Mouse (Mus musculus) urinary bladder, postnatal 10 days (tissue): Measurements from ENCODE around the gene Elk4.
A peak's percentile ranks its signal among the peaks of the same experiment; 100 is the strongest.

Source experiments
- DNase-seq: peaks from one replicate; pipeline ENCODE4 v3.0.0; 2022; ENCODE audit warnings: low spot score

Gene Elk4

DNA sequence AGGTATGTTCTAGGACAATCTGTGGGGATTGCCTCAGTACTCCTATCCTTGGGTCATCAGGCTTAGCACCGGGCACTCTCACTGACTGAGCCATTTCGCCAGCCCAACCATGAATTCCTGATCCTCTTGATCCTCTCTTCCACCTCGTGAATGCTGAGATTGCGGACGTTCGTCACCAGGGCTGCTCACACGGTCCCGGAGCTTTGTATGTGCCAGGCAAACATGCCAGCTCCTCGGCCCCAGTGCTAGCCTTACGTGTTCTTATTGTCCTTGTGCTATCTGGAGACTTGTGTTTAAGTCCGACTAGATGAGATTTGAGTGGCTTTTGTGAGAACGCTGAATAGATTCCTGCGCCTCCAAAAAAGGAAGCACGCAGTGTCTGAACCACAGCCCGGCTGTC, 20.0 kb upstream of the Elk4 start:
- DNase-seq: no peak

GRCm38 (mm10) chr1:131989476-131989875, 17.9 kb upstream of the Elk4 start:
- DNase-seq: no peak

GRCm38 (mm10) chr1:131990083-131990760, 17.2 kb upstream of the Elk4 start:
- no peak for DNase-seq

DNA sequence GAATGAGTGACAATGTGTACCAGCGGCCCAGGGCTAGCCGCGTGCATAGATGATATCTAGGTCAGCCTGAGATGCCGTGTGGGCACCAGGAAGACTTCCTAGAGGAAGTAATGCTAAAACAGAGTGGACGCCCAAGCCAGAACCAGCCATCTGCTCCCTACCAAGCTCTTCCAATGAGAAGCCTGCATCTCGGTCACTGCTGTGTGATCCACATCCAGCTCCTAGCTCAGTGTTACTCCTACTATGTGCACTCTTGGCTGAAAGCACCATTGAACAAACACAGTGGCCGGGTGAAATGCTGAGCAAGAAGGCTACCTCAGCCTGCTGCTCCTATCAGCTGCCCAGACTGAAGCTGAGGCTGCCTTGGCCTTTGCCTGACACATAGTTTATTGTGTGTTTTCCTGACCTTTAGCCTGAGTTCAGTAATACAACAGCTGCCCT, 14.8 kb upstream of the Elk4 start:
- no peak for DNase-seq

DNA sequence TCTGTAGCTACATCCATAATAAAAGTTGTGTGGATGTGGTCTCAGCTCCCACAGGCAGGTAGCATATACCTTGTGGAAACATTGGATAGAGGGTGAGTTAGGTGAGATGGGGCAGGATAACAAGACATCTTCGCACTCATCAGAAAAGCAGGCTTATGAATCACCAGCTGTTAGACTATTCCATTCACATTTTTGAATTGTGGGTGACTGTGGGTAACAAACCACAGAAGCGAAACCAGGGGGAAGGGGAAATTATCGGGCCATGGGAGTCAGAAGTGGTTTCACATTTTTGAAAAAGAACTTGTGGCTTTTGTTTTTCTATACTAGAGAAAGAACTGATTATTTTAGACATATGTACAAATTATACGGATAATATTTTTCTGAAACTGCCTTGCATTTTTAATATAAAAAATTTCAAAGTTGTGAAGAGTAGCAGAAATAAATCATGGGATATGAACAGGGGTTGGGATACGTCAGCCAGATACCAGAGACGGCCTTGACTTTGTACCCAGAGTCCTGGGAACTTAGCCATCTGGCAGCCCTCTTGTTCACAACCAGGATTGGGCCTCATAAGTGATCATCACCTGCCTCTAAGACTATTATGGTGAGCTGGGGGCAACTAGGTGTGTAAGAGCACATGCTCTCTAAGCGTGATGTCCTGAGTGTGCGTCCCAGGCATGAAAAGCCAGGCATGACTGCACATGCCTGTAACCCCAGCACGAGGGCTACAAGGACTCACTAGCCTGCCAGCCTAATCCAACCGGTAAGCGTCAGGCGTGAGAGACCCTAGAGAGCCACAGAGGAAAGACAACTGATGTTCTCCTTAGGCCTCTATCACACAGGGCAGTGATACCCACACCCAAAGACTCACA, 14.0 kb upstream of the Elk4 start:
- no peak for DNase-seq

DNA sequence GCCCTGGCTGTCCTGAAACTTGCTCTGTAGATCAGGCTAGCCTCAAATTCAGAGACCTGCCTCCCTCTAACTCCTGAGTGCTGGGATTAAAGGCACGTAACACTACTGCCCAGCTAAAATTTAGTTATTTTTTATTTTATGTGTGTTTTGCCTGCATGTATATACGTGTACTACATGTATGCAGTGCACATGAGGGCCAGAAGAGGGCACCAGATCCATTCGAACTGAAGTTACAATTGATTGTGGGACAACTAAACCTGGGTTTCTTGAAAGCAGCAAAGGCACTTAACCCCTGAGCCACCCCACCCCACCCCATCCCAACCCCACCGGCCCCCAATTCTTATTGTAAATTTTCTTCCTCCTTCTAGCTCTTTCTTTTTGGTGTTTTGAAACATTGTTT, 12.3 kb upstream of the Elk4 start:
- DNase-seq: no peak

GRCm38 (mm10) chr1:132000506-132000905, 6.9 kb upstream of the Elk4 start:
- no peak for DNase-seq

DNA sequence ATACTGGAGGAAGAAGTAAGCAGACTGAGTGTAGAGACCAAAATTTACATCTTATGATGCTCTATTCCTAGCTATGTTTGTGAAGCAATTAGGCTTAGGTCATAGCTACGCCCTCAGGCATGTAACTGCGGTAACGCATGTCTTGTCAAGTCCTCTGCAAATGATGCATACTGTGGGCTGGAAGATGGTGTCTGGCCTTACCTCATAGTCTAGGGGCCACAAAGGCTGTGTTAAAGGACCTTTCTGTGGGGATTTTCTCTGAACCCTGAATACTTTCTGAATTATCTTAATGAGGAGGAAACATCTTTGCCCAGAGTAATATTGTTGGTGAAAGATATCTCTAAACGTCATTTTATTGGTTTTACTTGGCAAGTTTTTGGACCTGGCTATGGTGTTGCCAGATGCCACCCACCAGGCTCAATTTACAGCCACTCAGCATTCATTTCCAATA, 5.5 kb upstream of the Elk4 start:
- no peak for DNase-seq

GRCm38 (mm10) chr1:132003111-132003510, 4.3 kb upstream of the Elk4 start:
- no peak for DNase-seq

- DNase-seq: no peak
Observed at GRCm38 (mm10) chr1:132003817-132004216, 3.6 kb upstream of the Elk4 start.

GRCm38 (mm10) chr1:132004574-132005180, 2.7 kb upstream of the Elk4 start:
- DNase-seq: no peak

DNA sequence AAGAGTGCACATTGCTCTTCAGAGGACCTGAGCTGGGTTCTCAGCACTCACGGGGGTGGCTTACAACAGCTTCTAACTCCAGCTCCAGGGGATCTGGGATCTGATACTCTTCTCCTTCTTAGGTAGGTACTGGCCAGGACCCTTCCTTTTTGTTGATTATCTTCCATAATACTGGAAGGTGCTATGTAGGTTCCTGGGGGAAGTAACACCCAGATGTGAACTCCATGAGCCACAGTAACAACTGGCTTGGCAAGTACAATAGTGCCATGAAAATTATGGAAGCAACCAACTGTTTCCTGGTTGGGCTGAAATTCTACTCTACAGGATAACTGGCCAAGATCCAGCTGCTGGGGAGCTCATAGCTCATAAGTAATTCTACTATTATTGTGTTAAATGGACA, 1.9 kb upstream of the Elk4 start:
- no peak for DNase-seq

DNA sequence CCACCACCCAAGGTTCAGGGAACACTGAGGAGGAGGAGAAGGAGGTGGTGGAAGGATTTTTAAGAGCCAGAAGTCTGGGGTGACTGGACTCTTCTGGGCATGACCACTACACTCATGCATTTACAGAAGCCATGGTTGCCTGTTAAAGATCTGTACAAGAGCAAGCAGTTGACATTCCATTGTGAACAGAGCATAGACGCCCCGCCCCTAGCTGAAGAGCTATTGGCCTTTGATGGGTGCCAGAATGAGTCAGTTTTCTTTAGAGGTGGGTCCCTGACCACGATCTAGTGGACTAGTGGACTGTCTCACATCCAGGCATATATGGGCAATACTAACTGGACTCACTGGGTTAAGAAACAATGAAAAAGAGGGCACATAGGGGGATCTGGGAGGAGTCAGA, 1.4 kb upstream of the Elk4 start:
- DNase-seq: no peak

DNA sequence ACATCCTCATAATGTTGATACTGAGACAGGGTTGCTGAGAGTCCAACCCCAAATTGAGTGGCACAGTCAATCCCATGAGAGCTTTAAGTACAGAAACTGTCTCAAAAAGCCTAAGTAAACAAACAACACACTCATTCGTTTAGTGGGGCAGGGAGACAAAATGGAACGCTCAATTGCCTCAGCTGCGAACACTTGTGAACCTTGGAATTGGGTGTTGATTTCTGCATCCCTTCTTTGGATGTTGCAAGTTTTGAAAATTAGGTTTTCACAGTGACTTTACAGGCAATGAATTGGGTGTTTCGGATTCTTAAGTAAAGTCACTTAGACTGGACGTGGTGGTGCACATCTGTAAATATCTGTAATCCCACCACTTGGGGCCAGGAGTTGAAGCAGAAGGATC, 686 bp upstream of the Elk4 start:
- DNase-seq: no peak

DNA sequence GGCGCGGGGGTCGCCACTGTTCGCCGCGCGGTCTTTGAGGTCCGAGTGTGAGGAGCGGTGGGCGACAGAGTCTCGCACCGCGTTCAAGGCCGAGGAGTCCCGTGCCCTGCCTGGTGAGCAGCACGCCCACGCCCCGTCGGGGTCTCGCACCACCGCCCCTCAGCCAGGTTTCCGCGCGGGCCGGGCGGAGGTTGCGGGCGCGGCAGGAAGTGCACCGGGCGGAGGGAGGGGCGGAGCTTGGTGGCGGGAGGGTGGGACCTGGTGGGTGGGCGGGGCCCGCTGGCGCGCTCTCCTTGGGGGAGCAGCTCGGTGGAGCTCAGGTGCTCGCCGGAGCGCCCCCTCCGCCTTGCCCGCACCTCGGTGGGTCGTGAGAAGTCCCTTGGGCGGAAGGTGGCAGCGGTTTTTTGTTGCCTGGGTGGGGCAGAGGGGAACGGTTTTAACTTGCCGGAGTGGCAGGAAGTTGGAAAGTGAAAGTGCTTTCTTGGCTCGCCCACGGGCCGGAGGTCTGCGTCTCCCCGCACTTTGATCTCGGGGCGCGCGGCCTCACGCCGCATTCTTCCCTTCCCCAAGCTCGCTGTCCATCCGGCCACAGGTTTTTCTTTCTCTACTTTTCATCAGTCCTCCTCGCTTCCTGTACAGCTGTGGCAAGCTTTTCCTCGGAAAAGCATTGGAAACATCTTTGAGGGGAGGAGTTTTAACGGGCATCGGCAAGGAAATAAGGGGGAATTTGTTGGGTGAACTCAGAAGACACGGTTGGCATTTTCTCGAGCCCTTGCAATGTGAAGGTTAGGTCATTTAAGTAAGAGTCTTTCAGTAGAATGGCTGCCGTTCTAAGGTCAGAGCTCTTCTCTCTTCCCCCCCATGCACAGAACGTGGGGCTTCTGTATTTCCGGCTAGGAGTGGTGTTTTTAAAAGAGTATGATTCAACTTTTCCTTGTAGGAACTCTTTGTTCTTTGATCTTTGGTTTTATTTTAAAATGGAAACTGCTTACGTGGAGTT, 721 bp downstream of the Elk4 start:
- peak; percentile 51 for DNase-seq

- DNase-seq: no peak
Observed at GRCm38 (mm10) chr1:132008881-132009644, 1.7 kb downstream of the Elk4 start.

DNA sequence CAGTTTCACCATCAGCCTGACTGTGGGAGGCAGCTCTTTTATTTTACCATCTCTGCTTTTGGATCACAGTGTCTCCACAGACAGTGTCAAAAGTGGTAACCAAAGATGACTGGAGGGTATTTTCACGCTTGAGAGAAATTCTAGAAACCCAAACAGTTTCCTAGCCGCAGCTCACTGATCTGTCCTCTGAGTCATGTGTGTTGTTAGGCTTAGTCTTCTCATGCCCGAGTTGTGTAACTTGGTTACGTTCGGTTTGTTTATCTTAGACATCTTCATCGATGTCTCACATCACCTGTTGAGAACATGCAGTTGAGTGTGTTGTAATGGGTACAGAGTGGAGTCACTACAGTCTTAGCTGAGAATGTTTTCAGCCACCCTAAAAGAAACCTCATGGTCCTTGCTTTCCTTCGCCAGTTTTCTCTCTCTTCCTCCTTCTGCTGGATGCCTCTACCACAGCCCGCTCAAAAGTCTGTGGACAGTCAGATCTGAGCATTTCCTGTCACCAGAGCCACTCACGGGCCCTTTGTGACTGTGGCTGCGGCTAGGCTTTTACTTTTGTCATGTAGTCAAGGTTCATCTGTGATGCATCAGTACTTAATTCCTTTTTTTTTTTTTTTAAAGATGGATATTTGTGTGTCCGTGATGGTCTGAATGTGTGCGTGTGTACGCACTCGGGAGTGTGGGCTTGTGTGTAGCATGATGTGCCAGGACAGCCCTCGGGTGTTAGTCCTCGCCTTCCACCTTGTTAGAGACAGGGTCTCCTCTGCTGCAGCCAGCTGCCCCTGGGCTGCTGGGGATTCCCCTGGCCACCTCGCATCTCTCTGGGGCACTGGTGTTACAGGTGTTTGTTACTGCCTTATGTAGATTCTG, 3.5 kb downstream of the Elk4 start:
- DNase-seq: no peak

GRCm38 (mm10) chr1:132011785-132012184, 4.4 kb downstream of the Elk4 start:
- no peak for DNase-seq

DNA sequence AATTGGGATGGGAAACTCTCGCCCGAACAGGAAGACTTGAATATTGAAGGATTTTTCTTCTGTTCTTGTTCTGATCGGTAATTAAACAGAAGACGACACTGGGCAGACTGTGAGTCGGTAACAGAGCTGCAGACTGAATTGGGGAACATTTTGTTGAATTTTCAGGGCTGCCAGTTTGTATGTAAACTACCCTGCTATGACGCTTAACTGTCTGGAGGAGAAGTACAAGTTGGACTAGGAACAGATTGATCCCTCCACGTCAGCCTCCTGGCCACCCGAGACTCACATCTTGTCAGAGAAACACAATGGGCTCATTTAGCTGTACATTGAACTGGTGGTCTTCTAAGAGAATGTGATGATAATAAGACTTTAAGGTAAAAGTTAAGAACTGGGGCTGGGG, 5.5 kb downstream of the Elk4 start:
- DNase-seq: no peak

- no peak for DNase-seq
Observed at GRCm38 (mm10) chr1:132014800-132015199, 7.4 kb downstream of the Elk4 start.
